Mouse (Mus musculus): ENCODE measurements at regions not wholly inside any gene's neighbourhood (a gene's known extent, or its start where the extent isn't known, plus 50 kb on each side); places are given as distances from the start of the nearest gene placed in this dataset.

DNA sequence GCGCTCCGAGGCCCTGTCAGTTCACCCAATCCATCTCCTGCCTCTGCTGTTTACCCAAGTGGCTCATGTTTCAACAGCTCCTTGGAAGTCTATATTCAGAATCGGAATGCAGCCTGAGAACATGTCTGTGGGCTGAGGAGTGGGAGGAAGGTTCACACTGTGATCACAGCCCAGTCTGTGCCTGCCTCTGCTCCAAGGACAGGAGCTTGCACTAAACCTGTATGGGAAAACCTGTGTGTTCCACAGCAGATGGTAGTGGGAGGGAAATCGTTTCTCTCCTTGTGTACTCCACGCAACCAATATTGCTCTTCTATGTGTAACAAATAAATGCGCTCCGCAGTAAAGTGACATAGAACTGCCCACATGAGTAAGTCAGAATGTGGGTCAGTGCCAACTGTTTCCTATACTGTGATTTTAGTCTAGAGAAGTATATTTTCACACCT is 514.0 kb upstream of the Epha7 start:
- peak; percentile 85 to 94 for DNase-seq (ENCODE audit: low spot score in 2 of 2)

DNA sequence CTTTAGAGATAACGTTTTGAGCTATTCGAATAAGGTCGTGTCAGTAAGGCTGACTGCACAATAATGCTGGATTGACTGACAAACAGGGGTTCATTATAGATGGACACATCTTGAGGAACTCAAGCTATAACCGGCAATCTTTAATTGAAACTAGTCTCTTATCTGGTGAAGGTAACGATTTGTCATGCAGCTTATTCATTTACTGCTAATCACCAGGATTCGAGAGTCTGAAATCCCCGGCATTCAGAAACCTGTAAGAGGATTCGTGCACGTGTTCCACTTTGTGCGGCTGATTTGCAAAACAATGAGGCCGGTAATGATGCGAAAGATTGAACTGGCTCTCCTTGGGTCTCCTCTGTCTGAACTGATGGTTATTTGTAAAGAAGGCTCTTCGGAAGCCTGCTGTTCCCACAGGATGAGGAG is 512.9 kb upstream of the Epha7 start:
- no peak for DNase-seq (ENCODE audit: low spot score in 2 of 2)

DNA sequence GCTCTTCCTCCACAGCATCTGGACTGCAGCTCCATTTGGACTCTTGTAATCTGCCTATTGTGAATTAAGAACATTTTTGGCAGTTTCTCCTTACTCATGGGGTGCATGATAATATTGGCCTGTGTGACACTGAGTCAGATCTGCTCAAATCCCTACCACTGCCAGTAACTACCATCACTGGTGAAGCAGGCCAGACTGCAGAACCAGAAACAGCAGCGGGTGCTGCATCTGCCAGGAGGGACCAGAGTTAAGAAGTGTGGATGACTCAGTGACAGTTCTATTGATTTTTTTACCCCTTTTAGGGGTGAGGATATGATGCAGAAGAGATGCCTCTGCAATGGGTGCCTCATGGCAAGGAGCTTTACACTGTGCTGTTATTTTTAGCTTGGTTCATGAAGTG is 511.2 kb upstream of the Epha7 start:
- peak; percentile 44 for DNase-seq (ENCODE audit: low spot score in 2 of 2)

DNA sequence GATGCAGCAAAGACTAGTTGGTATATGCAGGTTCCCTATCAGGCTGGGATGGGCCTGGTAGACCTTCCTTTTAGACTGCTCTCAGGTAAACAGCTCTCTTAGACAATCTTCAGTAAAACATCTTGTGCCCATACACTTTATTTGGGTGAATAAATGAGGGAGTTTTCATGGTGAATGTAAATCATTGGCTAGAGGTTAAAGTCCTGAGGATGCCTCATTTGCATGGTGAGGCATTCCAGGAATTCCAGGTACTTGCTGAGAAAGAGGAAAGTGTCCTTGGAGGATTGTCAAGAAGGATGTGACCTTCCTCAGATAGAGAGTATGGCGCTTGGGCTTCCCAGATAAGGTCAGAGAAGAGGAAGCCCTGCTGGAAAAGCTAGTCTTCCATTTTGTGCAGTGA is 481.9 kb upstream of the Epha7 start:
- no peak for DNase-seq (ENCODE audit: low spot score in 2 of 2)

DNA sequence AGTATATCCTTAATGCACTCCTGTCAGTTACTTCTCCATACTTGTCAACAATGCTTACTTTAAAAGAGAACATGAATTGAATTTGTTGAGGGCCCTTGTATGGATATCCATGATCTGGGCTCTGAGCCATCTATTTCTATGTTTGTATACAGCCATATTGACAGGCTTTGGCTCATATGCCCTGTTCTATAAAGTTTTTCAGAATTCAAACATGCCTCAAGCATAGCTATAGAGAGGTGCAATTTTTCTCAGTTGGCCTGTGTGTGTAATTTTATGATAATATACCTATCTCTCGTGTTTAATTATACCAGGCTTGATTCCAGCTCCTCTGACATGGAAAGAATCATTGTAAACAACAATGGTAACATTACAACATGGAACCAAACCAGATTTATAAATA is 448.4 kb upstream of the Epha7 start:
- DNase-seq (ENCODE audit: low spot score in 2 of 2): no peak

DNA sequence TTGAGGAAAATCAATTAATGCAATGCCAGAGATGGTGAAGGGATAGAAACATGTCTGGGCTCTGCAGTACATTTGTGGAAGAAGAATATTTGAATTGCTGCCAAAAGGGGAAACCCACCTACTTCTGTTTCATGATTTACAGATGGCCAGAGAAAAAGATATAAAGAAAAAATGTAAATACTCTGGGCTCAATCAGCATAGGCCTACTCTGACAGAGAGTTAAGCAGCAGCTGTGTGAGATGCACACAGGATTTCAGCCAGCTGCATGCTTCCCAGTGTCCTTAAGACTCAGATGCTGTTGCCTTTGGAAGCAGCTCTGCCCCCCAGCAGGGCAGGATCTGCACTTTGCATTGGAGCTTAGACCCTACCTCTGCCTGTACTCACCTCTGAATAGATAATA is 435.8 kb upstream of the Epha7 start:
- DNase-seq (ENCODE audit: low spot score in 2 of 2): peak in 1 of 2 experiments; percentile 2

DNA sequence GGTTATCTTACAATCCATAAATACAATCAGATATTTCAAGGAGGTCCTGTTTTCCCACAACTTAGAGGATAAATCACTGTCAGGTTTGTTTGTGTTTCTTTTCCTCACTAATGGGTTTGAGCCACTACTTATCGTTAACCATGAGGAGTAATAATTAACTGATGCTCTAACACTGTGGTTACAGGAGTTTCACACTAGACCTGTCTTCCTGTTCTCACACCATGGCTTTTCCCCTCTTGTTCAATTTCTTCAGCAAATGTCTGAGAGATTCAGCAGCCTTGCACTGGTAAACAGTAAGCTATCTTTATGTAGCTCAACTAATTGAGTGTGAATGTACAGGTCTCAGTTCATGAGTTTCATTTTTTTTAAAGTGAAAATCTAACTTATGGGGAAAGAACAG is 434.3 kb upstream of the Epha7 start:
- DNase-seq (ENCODE audit: low spot score in 2 of 2): no peak

DNA sequence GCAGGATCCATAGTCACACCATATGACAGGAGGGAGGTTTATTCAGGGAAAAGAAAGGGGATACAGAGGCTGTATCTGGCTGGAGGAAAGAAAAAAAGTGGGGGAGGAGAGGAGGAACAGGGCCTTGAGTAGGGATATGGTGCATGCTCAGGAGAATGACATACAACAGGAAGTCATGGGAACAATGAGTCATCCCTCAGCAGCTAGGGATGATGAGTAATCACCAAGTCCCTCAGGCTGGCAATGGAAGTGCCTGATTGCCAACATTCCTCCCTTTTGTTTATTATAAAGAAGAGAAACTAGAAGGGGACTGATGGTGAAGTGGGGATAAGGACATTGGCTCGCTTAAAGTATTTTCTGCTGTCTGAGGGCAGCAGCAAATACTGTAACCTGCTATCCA is 388.6 kb upstream of the Epha7 start:
- DNase-seq (ENCODE audit: low spot score in 2 of 2): no peak

DNA sequence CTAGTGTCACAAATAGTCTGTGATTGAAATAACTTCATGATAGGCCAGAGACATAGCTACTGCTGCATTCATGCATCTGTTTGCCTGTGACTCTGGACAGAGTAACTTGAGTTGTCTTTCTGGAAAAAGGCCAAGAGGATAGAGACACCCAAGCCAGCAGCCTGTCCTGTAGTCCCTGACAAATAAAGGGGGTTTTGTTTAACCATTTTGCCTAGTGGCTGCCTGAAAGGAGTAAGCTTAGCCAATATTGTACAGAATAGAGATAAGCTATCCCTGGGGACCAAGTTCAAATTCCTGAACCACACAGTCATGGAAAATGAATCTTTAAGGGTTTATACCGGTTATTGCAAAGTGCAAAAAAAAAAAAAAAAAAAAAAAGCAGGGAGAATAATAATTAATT is 372.8 kb upstream of the Epha7 start:
- DNase-seq (ENCODE audit: low spot score in 2 of 2): no peak

DNA sequence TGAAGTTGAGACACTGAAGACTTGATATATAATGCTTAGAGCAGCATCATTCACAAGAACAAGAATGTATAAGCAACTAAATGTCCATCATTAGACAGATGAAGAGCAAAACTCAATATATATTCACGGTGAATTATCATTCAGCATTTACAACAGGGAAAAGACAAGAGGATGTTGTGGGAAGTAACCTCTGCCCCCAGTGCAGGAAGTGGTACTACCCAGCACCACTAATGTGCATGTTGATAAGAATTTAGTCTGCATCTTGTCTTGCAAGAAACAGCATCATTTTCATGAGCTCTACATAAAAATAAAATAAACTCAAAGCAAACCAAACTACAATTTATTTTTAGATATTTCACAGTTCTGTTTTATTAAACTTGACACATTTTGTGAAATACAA is 359.8 kb upstream of the Epha7 start:
- DNase-seq (ENCODE audit: low spot score in 2 of 2): no peak

DNA sequence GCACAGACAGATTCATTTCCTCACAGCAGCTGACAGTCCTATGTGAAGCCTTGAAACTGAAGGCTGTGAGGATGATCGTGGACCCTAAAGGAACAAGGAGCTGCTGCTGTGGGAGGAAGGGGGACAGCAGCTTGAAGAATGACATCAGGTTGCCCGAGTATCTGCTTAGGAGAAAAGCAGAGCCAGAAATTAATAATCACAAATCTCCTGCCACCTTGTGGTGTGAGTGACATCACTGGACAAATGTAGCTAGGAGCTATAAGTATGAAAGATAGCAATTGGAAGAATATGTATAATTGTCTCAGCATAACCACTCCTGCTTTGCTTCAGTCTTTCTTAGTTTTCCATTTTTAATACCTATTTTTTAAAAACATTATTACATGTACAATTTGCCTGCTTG is 356.6 kb upstream of the Epha7 start:
- no peak for DNase-seq (ENCODE audit: low spot score in 2 of 2)
